In the genomic region with DNA sequence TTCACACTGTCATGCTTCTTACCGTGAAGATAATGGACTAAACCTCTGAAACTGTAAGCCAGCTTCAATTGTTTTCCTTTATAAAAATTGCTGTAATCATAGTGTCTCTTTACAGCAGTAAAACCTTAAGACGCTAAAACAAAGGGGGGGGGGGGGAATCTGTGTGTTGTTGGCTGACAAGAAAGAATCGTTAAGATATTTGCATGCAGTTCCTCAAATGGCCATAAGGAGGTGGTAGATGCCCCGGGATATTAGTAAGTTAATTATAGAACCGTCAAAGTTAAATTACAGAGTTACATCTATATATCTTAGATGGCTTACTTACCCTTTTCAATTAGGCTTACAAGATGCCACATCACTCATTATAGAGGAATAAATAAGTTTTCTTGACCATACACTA, we compare ENCODE assay signal across 10 mouse cellular contexts. TPM values are rescaled to one million over a fixed set of nuclear protein-coding genes. Genes with fewer than 3 reads are reported as not detected.
DNase-seq lines count a peak whose midpoint lies in the region; ATAC-seq and TF ChIP-seq lines count a peak whose summit lies in the region.
"Had no signal": no experiment of that assay in that cellular context is flagged by ENCODE, and none has a peak within 500 bp of the region (broad histone marks: within the 10 kb centered on the region; RNA-seq: fewer than 3 reads in every experiment).

No protein-coding gene starts in this region.

- no peak overlapping the region for H3K9ac ChIP-seq in kidney, postnatal 0 days (ENCODE audit: low read depth, low read length)
- peak overlapping the region; percentile 81; the same call in 1 of the 2 replicates for H3K9ac ChIP-seq in ES-Bruce4 (ENCODE audit: low read depth, poor library complexity, severe bottlenecking)
- H3K9ac ChIP-seq: stomach, embryonic 15.5 days had no signal

- no peak for ATAC-seq in kidney, postnatal 0 days (replicated peaks; ENCODE audit: low FRiP score, low read depth)

- TF ChIP-seq CTCF in kidney, postnatal 0 days (IDR thresholded peaks at IDR 0.05; ENCODE audit: low read depth) = peak; percentile 42
- TF ChIP-seq CTCF in ES-Bruce4 (IDR thresholded peaks at IDR 0.05; ENCODE audit: low read depth, low read length) = no peak

- H3K36me3 ChIP-seq in kidney, postnatal 0 days (ENCODE audit: insufficient read depth, low read length) = no peaks in the 10 kb centered on the region
- H3K36me3 ChIP-seq in ES-Bruce4 (ENCODE audit: control insufficient read depth, insufficient read depth, low read length, poor library complexity, severe bottlenecking) = no peaks in the 10 kb centered on the region
- H3K36me3 ChIP-seq in limb, embryonic 10.5 days = no peaks in the 10 kb centered on the region
- H3K36me3 ChIP-seq: stomach, embryonic 15.5 days had no signal

- WGBS in kidney, postnatal 0 days = 9% methylated on average over 5 of the region's 5 CpGs
- 2% methylated on average over 5 of the region's 5 CpGs for WGBS in limb, embryonic 10.5 days

- TF ChIP-seq POLR2A in ES-Bruce4 (IDR thresholded peaks at IDR 0.05; ENCODE audit: insufficient read depth, low read length) = no peak

- H3K27me3 ChIP-seq in kidney, postnatal 0 days (ENCODE audit: insufficient read depth, low read length) = no peaks in the 10 kb centered on the region
- H3K27me3 ChIP-seq in ES-Bruce4 (ENCODE audit: control insufficient read depth, insufficient read depth, low read length, poor library complexity, severe bottlenecking) = no peaks in the 10 kb centered on the region
- no peaks in the 10 kb centered on the region for H3K27me3 ChIP-seq in limb, embryonic 10.5 days (ENCODE audit: low read depth, poor library complexity, severe bottlenecking)

- no peak overlapping the region for H3K4me3 ChIP-seq in kidney, postnatal 0 days (replicated peaks; ENCODE audit: low read depth, low read length)
- no peak overlapping the region for H3K4me3 ChIP-seq in ES-Bruce4 (ENCODE audit: low read depth, low read length)
- peak overlapping the region; percentile 62 for H3K4me3 ChIP-seq in limb, embryonic 10.5 days

- H3K27ac ChIP-seq in kidney, postnatal 0 days = no peak overlapping the region
- no peak overlapping the region for H3K27ac ChIP-seq in ES-Bruce4 (ENCODE audit: insufficient read depth, low read length)
- no peak overlapping the region for H3K27ac ChIP-seq in limb, embryonic 10.5 days
- H3K27ac ChIP-seq: stomach, embryonic 15.5 days had no signal

- H3K9me3 ChIP-seq in kidney, postnatal 0 days (replicated peaks; ENCODE audit: low read length) = no peaks in the 10 kb centered on the region
- no peaks in the 10 kb centered on the region for H3K9me3 ChIP-seq in ES-Bruce4 (replicated peaks; ENCODE audit: control insufficient read depth, insufficient read depth, low read length, poor library complexity, severe bottlenecking)
- no peaks in the 10 kb centered on the region for H3K9me3 ChIP-seq in limb, embryonic 10.5 days (replicated peaks)
- H3K9me3 ChIP-seq: stomach, embryonic 15.5 days had no signal

- no peak for TF ChIP-seq EP300 in ES-Bruce4 (IDR thresholded peaks at IDR 0.05; ENCODE audit: insufficient read depth, low read depth, low read length)

- 0 out of 2 replicates have a peak, but pooled peaks cover 6% of the 10 kb centered on the region for H3K4me1 ChIP-seq in kidney, postnatal 0 days (replicated peaks; ENCODE audit: insufficient read depth, low read length)
- H3K4me1 ChIP-seq in ES-Bruce4 (ENCODE audit: control insufficient read depth, insufficient read depth, low read length) = no peaks in the 10 kb centered on the region
- H3K4me1 ChIP-seq in limb, embryonic 10.5 days = peaks cover 15% of the 10 kb centered on the region
- H3K4me1 ChIP-seq: stomach, embryonic 15.5 days had no signal

- no peak overlapping the region for H3K4me2 ChIP-seq in kidney, postnatal 0 days (ENCODE audit: low read length)

- no peak for DNase-seq in kidney, postnatal 0 days (ENCODE audit: low spot score)
- DNase-seq in kidney, postnatal 10 days = no peak
- DNase-seq in R1 (ENCODE audit: low read depth, low spot score) = peak; percentile 80
- no peak for DNase-seq in limb, embryonic 10.5 days (ENCODE audit: low spot score)
- DNase-seq in adrenal gland, postnatal 25 days = no peak
- no peak for DNase-seq in urinary bladder, postnatal 10 days (ENCODE audit: low spot score)

RNA-seq across cellular contexts. Expression of gene Vmn1r223, which starts 50.8 kb away (rescaled TPM):
- polyA plus RNA-seq in kidney, postnatal 0 days (2015; fragmentation: Nextera tagmentation; extraction: Ambion mirVana) = not detected in 2 replicates
- polyA plus RNA-seq in ES-Bruce4 (2011; ENCODE audit: insufficient read depth, insufficient read length, low read depth, missing spikeins) = not detected in 2 replicates
- 0.05 TPM in 1 of 2 replicates, not detected in the other for polyA plus RNA-seq in limb, embryonic 10.5 days (2016; fragmentation: Nextera tagmentation; extraction: Ambion mirVana)
- not detected in 2 replicates for total RNA-seq in adrenal gland, postnatal 25 days (2021)
- total RNA-seq: hematopoietic stem cell, adult 5-6 weeks had no signal
- polyA plus RNA-seq: neural tube, embryonic 11.5 days; stomach, embryonic 15.5 days had no signal
